Comparison of ENCODE assay signal across 10 mouse cellular contexts in the genomic region with DNA sequence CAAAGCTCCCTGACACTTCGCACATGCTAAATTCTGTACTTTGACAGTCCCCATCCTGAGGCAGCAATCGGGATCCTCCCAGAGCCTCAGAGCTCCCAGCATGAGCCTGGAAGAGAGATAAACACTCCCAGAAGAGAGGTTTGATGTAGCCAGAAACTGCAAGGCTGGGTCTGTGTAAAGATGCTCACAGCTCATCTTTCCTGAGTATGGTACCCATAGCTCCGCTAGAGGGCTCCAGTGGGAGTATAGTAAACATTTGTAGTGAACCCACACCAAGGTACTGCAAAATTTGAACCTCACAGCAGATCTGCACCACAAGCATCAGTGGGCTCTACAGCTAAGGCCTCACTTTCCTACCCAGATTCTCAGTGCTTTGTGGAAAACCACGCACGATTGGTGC. TPM values are rescaled to one million over a fixed set of nuclear protein-coding genes. Genes with fewer than 3 reads are reported as not detected.
A peak's percentile ranks its signal among the peaks of the same experiment; 100 is the strongest.
DNase-seq lines count a peak whose midpoint lies in the region; ATAC-seq lines count a peak whose summit lies in the region.
"Had no signal": no experiment of that assay in that cellular context is flagged by ENCODE, and none has a peak within 500 bp of the region (broad histone marks: within the 10 kb centered on the region; RNA-seq: fewer than 3 reads in every experiment).

No protein-coding gene starts in this region.

- no peaks in the 10 kb centered on the region for H3K36me3 ChIP-seq in heart, embryonic 10.5 days
- no peaks in the 10 kb centered on the region for H3K36me3 ChIP-seq in midbrain, embryonic 14.5 days (ENCODE audit: control insufficient read depth, insufficient read depth, low read length)
- H3K36me3 ChIP-seq in midbrain, embryonic 10.5 days, result no peaks in the 10 kb centered on the region
- H3K36me3 ChIP-seq: limb, embryonic 12.5 days; neural tube, embryonic 13.5 days had no signal

- 50% methylated on average over 5 of the region's 5 CpGs for WGBS in heart, embryonic 10.5 days
- 54% methylated on average over 5 of the region's 5 CpGs for WGBS in midbrain, embryonic 14.5 days
- WGBS in midbrain, embryonic 10.5 days, result 50% methylated on average over 5 of the region's 5 CpGs

- no peak overlapping the region for H3K27ac ChIP-seq in heart, embryonic 10.5 days
- no peak overlapping the region for H3K27ac ChIP-seq in midbrain, embryonic 14.5 days (replicated peaks; ENCODE audit: low read depth, low read length)
- H3K27ac ChIP-seq in midbrain, embryonic 10.5 days (replicated peaks), result no peak overlapping the region
- H3K27ac ChIP-seq: limb, embryonic 12.5 days; neural tube, embryonic 13.5 days had no signal

- ATAC-seq in midbrain, embryonic 14.5 days (ENCODE audit: low FRiP score, low TSS enrichment), result no peak
- ATAC-seq in frontal cortex, adult (ENCODE audit: low TSS enrichment), result no peak

- H3K9me3 ChIP-seq in heart, embryonic 10.5 days, result no peaks in the 10 kb centered on the region
- H3K9me3 ChIP-seq in midbrain, embryonic 14.5 days (ENCODE audit: control insufficient read depth, low read length), result no peaks in the 10 kb centered on the region
- no peaks in the 10 kb centered on the region for H3K9me3 ChIP-seq in midbrain, embryonic 10.5 days (replicated peaks)
- H3K9me3 ChIP-seq: limb, embryonic 12.5 days; neural tube, embryonic 13.5 days had no signal

- no peaks in the 10 kb centered on the region; the same call in 1 of the 2 replicates for H3K4me1 ChIP-seq in heart, embryonic 10.5 days
- H3K4me1 ChIP-seq in midbrain, embryonic 14.5 days (ENCODE audit: control insufficient read depth, insufficient read depth, low read length), result 0 out of 2 replicates have a peak, but pooled peaks cover 6% of the 10 kb centered on the region
- H3K4me1 ChIP-seq in midbrain, embryonic 10.5 days, result peaks cover 8% of the 10 kb centered on the region
- H3K4me1 ChIP-seq: limb, embryonic 12.5 days had no signal

- no peak overlapping the region for H3K4me2 ChIP-seq in midbrain, embryonic 14.5 days (ENCODE audit: low read length)
- H3K4me2 ChIP-seq: limb, embryonic 12.5 days; neural tube, embryonic 13.5 days had no signal

- H3K27me3 ChIP-seq in heart, embryonic 10.5 days (ENCODE audit: insufficient read depth, poor library complexity, severe bottlenecking), result no peaks in the 10 kb centered on the region
- no peaks in the 10 kb centered on the region for H3K27me3 ChIP-seq in midbrain, embryonic 14.5 days (ENCODE audit: control insufficient read depth, insufficient read depth, low read length)
- no peaks in the 10 kb centered on the region for H3K27me3 ChIP-seq in midbrain, embryonic 10.5 days (ENCODE audit: low read depth, poor library complexity, severe bottlenecking)
- H3K27me3 ChIP-seq: limb, embryonic 12.5 days; neural tube, embryonic 13.5 days had no signal

- H3K4me3 ChIP-seq in heart, embryonic 10.5 days, result no peak overlapping the region
- no peak overlapping the region for H3K4me3 ChIP-seq in midbrain, embryonic 14.5 days (replicated peaks; ENCODE audit: low read depth, low read length)
- H3K4me3 ChIP-seq in midbrain, embryonic 10.5 days, result no peak overlapping the region
- H3K4me3 ChIP-seq: limb, embryonic 12.5 days; neural tube, embryonic 13.5 days had no signal

- DNase-seq in heart, postnatal 4 days, result peak; percentile 28
- DNase-seq in heart, embryonic 10.5 days (ENCODE audit: low spot score), result no peak
- DNase-seq in midbrain, embryonic 14.5 days, result peak; percentile 74
- no peak for DNase-seq in midbrain, embryonic 10.5 days (ENCODE audit: low spot score)
- DNase-seq in cerebellum, postnatal 36 days, result peak; percentile 38 to 52
- peak; percentile 48 for DNase-seq in thymus, postnatal 0 days (ENCODE audit: low spot score)
- DNase-seq in spleen, postnatal 4 days (ENCODE audit: low spot score in 2 of 2), result no peak

- no peak overlapping the region for H3K9ac ChIP-seq in midbrain, embryonic 14.5 days (replicated peaks; ENCODE audit: low read length)
- H3K9ac ChIP-seq: limb, embryonic 12.5 days; neural tube, embryonic 13.5 days had no signal

RNA-seq across cellular contexts. Expression of a gene that starts 4.2 kb away (rescaled TPM):
- 100 to 1,000 TPM; 264 to 274 TPM for total RNA-seq in heart, postnatal 4 days (2021)
- polyA plus RNA-seq in heart, embryonic 10.5 days (2016; fragmentation: Nextera tagmentation; extraction: Ambion mirVana), result 280 and 331 TPM in 2 replicates
- polyA plus RNA-seq in midbrain, embryonic 14.5 days (2014; fragmentation: Nextera tagmentation; extraction: Ambion mirVana), result 578 and 581 TPM in 2 replicates
- polyA plus RNA-seq in midbrain, embryonic 10.5 days (2016; fragmentation: Nextera tagmentation; extraction: Ambion mirVana), result 484 and 530 TPM in 2 replicates
- polyA plus RNA-seq in thymus, postnatal 0 days (2015; fragmentation: Nextera tagmentation; extraction: Ambion mirVana), result 269 and 297 TPM in 2 replicates

RNA-seq across cellular contexts. Expression of a gene that starts 56.4 kb away (rescaled TPM):
- total RNA-seq in heart, postnatal 4 days (2021), result 100 to 1,000 TPM; 148 to 159 TPM
- polyA plus RNA-seq in heart, embryonic 10.5 days (2016; fragmentation: Nextera tagmentation; extraction: Ambion mirVana), result 140 and 156 TPM in 2 replicates
- polyA plus RNA-seq in midbrain, embryonic 14.5 days (2014; fragmentation: Nextera tagmentation; extraction: Ambion mirVana), result 120 and 138 TPM in 2 replicates
- polyA plus RNA-seq in midbrain, embryonic 10.5 days (2016; fragmentation: Nextera tagmentation; extraction: Ambion mirVana), result 177 and 182 TPM in 2 replicates
- 83.0 and 86.8 TPM in 2 replicates for polyA plus RNA-seq in thymus, postnatal 0 days (2015; fragmentation: Nextera tagmentation; extraction: Ambion mirVana)

Comparison
In these comparisons a context has a peak if more than half of its experiments do, and no peak if none do; other contexts are left out.
1. DNase-seq: peak in heart, postnatal 4 days (single experiment), midbrain, embryonic 14.5 days (single experiment), cerebellum, postnatal 36 days (2 of 2) and thymus, postnatal 0 days (single experiment); none in heart, embryonic 10.5 days (single experiment), midbrain, embryonic 10.5 days (single experiment) and spleen, postnatal 4 days (0 of 2).